Mouse (Mus musculus) ES-Bruce4 (cell line): ENCODE data around the gene Cmtr1. TPM values are rescaled to one million over a fixed set of nuclear protein-coding genes. Genes with fewer than 3 reads are reported as not detected.

Experiments used
- H3K27ac ChIP-seq: 2 replicates; pipeline ENCODE4 v1.5.1; 2012; ENCODE audit warnings: low read length, inconsistent platforms; ENCODE audit not compliant: insufficient read depth
- H3K27me3 ChIP-seq: 2 replicates; pipeline ENCODE4 v1.6.1; 2012; ENCODE audit warnings: mild to moderate bottlenecking, low read length, inconsistent platforms; ENCODE audit not compliant: control insufficient read depth, poor library complexity, insufficient read depth, severe bottlenecking
- H3K36me3 ChIP-seq: 2 replicates; pipeline ENCODE4 v1.6.1; 2012; ENCODE audit warnings: inconsistent platforms, mild to moderate bottlenecking, low read length, moderate library complexity; ENCODE audit not compliant: control insufficient read depth, poor library complexity, insufficient read depth, severe bottlenecking
- H3K4me1 ChIP-seq: one replicate; pipeline ENCODE4 v1.8.1; 2011; ENCODE audit warnings: low read length; ENCODE audit not compliant: control insufficient read depth, insufficient read depth
- H3K4me3 ChIP-seq: 2 replicates; pipeline ENCODE4 v1.5.1; 2011; ENCODE audit warnings: low read depth, mild to moderate bottlenecking, low read length
- H3K9ac ChIP-seq: 2 replicates; pipeline ENCODE4 v1.6.1; 2012; ENCODE audit warnings: low read depth, mild to moderate bottlenecking, inconsistent platforms; ENCODE audit not compliant: poor library complexity, severe bottlenecking
- H3K9me3 ChIP-seq: replicated peaks from 2 replicates; pipeline ENCODE4 v1.6.1; 2012; ENCODE audit warnings: mild to moderate bottlenecking, low read length, inconsistent platforms; ENCODE audit not compliant: control insufficient read depth, poor library complexity, insufficient read depth, severe bottlenecking
- CTCF ChIP-seq: IDR thresholded peaks from one replicate; pipeline ENCODE4 v1.8.1; 2011; ENCODE audit warnings: low read depth, low read length
- EP300 ChIP-seq: IDR thresholded peaks from 2 replicates; pipeline ENCODE4 v1.6.1; 2011; ENCODE audit warnings: low read depth, low read length; ENCODE audit not compliant: insufficient read depth
- POLR2A ChIP-seq: IDR thresholded peaks from one replicate; pipeline ENCODE4 v1.8.1; 2011; ENCODE audit warnings: low read length; ENCODE audit not compliant: insufficient read depth
- polyA plus RNA-seq: library from polyadenylated mRNA; stranded (reverse); fragments of >200 nt; gene quantifications from 2 replicates; pipeline ENCODE4 v1.2.4, GENCODE M21; 2011; ENCODE audit warnings: low read depth; ENCODE audit not compliant: missing spikeins, insufficient read depth, insufficient read length

The Cmtr1 gene
- polyA plus RNA-seq, 1 experiment = 79.2 TPM

- Histone ChIP-seq H3K9me3 (no peaks in the 10 kb centered on the region), H3K36me3 (peaks cover 4% of the 10 kb centered on the region; the same call in 1 of the 2 replicates), H3K27ac (no peak overlapping the region), H3K4me3 (no peak overlapping the region), H3K9ac (no peak overlapping the region), H3K4me1 (peaks cover 6% of the 10 kb centered on the region), H3K27me3 (no peaks in the 10 kb centered on the region)
- no peak for TF ChIP-seq EP300
- TF ChIP-seq CTCF = no peak
- no peak for TF ChIP-seq POLR2A
These were observed 24.9 kb upstream of the Cmtr1 start for GRCm38 (mm10) chr17:29635492-29635891.

- H3K36me3 ChIP-seq = 0 out of 2 replicates have a peak, but pooled peaks cover 3% of the 10 kb centered on the region
- no peak overlapping the region for H3K27ac ChIP-seq
- no peaks in the 10 kb centered on the region for H3K27me3 ChIP-seq
- H3K9ac ChIP-seq = no peak overlapping the region
- peaks cover 9% of the 10 kb centered on the region for H3K4me1 ChIP-seq
- H3K9me3 ChIP-seq = no peaks in the 10 kb centered on the region
- H3K4me3 ChIP-seq = no peak overlapping the region
- TF ChIP-seq CTCF = peak; percentile 65
- no peak for TF ChIP-seq EP300
These were observed 24.3 kb upstream of the Cmtr1 start for GRCm38 (mm10) chr17:29636118-29636517.

- no peak for TF ChIP-seq EP300
- TF ChIP-seq POLR2A = no peak
- no peak for TF ChIP-seq CTCF
- Histone ChIP-seq H3K36me3 (0 out of 2 replicates have a peak, but pooled peaks cover 3% of the 10 kb centered on the region), H3K27ac (no peak overlapping the region), H3K9ac (no peak overlapping the region), H3K4me3 (no peak overlapping the region), H3K9me3 (no peaks in the 10 kb centered on the region), H3K4me1 (peaks cover 9% of the 10 kb centered on the region), H3K27me3 (no peaks in the 10 kb centered on the region)
These were observed 23.0 kb upstream of the Cmtr1 start for GRCm38 (mm10) chr17:29637377-29637776.

- Histone ChIP-seq H3K4me1 (peaks cover 9% of the 10 kb centered on the region), H3K9ac (no peak overlapping the region), H3K4me3 (no peak overlapping the region), H3K36me3 (0 out of 2 replicates have a peak, but pooled peaks cover 3% of the 10 kb centered on the region), H3K27ac (no peak overlapping the region), H3K9me3 (no peaks in the 10 kb centered on the region), H3K27me3 (no peaks in the 10 kb centered on the region)
- TF ChIP-seq POLR2A (no peak), EP300 (no peak), CTCF (no peak)
These were observed 22.5 kb upstream of the Cmtr1 start for GRCm38 (mm10) chr17:29637895-29638294.

- no peak for TF ChIP-seq POLR2A
- TF ChIP-seq CTCF = no peak
- Histone ChIP-seq H3K4me3 (no peak overlapping the region), H3K4me1 (peaks cover 7% of the 10 kb centered on the region), H3K9me3 (no peaks in the 10 kb centered on the region), H3K27ac (no peak overlapping the region), H3K27me3 (no peaks in the 10 kb centered on the region), H3K36me3 (0 out of 2 replicates have a peak, but pooled peaks cover 3% of the 10 kb centered on the region), H3K9ac (no peak overlapping the region)
These were observed 19.4 kb upstream of the Cmtr1 start for GRCm38 (mm10) chr17:29640971-29641370.

GRCm38 (mm10) chr17:29642219-29642618 lies 18.2 kb upstream of the Cmtr1 start:
- TF ChIP-seq CTCF (no peak), EP300 (no peak), POLR2A (no peak)
- H3K27me3 ChIP-seq = no peaks in the 10 kb centered on the region
- no peak overlapping the region for H3K27ac ChIP-seq
- 0 out of 2 replicates have a peak, but pooled peaks cover 3% of the 10 kb centered on the region for H3K36me3 ChIP-seq
- no peak overlapping the region for H3K4me3 ChIP-seq
- H3K9me3 ChIP-seq = no peaks in the 10 kb centered on the region
- H3K4me1 ChIP-seq = peaks cover 7% of the 10 kb centered on the region
- H3K9ac ChIP-seq = no peak overlapping the region
